Mouse (Mus musculus): Measurements from ENCODE around the gene Igfbp3. TPM values are rescaled to one million over a fixed set of nuclear protein-coding genes. Genes with fewer than 3 reads are reported as not detected.
A peak's percentile ranks its signal among the peaks of the same experiment; 100 is the strongest.

The Igfbp3 gene
- polyA plus RNA-seq, 1 experiment from 2014 or later, result 15.3 TPM

DNA sequence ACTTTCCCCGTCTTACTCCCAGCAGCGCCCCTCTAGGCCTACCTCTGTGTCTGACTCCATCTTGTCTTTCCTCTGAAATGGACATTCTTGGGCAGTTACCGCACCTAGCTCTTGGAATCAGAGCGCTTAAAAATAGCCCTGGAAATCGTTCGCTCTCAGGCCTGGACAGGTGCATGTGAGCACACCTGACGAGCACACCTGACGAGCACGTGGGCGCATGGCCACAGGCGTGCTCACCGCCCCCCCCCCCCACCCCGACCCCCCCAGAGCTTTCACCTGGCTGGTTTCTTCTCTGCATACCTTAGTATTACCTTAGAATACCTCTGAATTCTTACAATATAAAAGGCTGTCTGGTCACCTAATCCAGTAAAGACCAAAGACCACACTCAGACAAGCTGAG, 25.3 kb downstream of the Igfbp3 start, which contains the start of gene Gm11985:
Gm11985 (minus strand) TSS at position 101 of the 400 bp plus-strand sequence.
- Histone ChIP-seq H3K4me3 (ENCODE audit: low read depth, low read length) (no peak within 1 kb of the TSS), H3K9ac (no peak within 1 kb of the TSS), H3K4me1 (ENCODE audit: insufficient read depth) (no peaks in the 10 kb centered on the region), H3K4me2 (no peak within 1 kb of the TSS), H3K27me3 (ENCODE audit: insufficient read depth, low read length) (no peaks in the 10 kb centered on the region), H3K9me3 (ENCODE audit: low read depth, low read length) (no peaks in the 10 kb centered on the region), H3K27ac (ENCODE audit: low read depth) (no peak within 1 kb of the TSS), H3K36me3 (ENCODE audit: insufficient read depth) (no peaks in the 10 kb centered on the region)
- ATAC-seq (ENCODE audit: insufficient read depth) (no peak), DNase-seq (no peak)
- TF ChIP-seq CTCF (IDR thresholded peaks at IDR 0.05; ENCODE audit: low read depth), result no peak
- WGBS, result 82% methylated on average over 13 of the region's 13 CpGs

DNA sequence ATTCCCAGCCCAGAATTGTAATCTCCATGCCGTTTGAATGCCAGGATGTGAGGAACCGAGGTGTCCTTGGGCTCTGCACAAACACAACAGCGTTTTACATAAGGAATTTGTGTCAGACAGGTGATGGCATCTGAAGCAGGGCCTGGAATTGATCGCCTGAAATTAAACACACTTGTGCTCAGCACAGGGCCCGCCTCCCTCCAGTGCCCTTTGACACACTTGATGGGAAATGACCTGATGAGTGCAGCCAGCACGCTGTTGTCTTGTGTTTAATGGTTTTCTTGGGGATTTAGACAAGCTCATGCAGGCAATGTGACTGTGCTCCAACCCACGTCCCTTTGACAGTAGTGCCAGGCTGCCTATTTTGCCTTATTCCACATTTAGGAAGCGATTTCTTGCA, 26.3 kb downstream of the Igfbp3 start:
- no peak for TF ChIP-seq CTCF (IDR thresholded peaks at IDR 0.05; ENCODE audit: low read depth)
- WGBS, result 40% methylated on average over 8 of the region's 8 CpGs
- no peak for DNase-seq

DNA sequence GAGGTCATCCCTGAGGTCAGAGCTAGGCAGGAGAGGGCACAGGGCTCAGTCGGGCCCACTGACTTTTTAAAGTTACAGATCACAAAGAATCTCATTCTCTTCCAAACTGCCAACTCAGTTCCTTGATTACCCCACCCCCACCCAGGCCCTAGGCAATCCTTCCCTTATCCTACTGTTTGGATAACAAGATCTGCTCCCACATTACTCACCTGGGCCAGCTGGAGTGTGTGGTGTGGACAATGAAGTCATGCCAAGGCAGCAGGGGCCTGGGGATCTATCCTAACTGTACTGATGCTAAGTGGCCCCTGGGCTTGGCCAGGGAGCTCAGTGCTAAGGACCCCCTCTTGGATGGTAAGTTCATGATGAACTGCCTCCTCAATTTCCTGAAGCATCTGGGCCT, 29.3 kb downstream of the Igfbp3 start:
- Histone ChIP-seq H3K9me3 (ENCODE audit: low read depth, low read length) (no peaks in the 10 kb centered on the region), H3K9ac (no peak overlapping the region), H3K36me3 (ENCODE audit: insufficient read depth) (no peaks in the 10 kb centered on the region), H3K4me3 (ENCODE audit: low read depth, low read length) (no peak overlapping the region), H3K4me1 (ENCODE audit: insufficient read depth) (no peaks in the 10 kb centered on the region), H3K27ac (ENCODE audit: low read depth) (no peak overlapping the region), H3K27me3 (ENCODE audit: insufficient read depth, low read length) (no peaks in the 10 kb centered on the region), H3K4me2 (no peak overlapping the region)
- TF ChIP-seq CTCF (IDR thresholded peaks at IDR 0.05; ENCODE audit: low read depth), result no peak
- ATAC-seq (ENCODE audit: insufficient read depth) (no peak), DNase-seq (no peak)
- 26% methylated on average over 1 of the region's 1 CpGs for WGBS

More for the DNA sequence above, 26.3 kb downstream of the Igfbp3 start:
- no peaks in the 10 kb centered on the region for H3K27me3 ChIP-seq (ENCODE audit: insufficient read depth, low read length)
- H3K4me2 ChIP-seq, result no peak overlapping the region
- H3K4me3 ChIP-seq (ENCODE audit: low read depth, low read length), result no peak overlapping the region
- H3K36me3 ChIP-seq (ENCODE audit: insufficient read depth), result no peaks in the 10 kb centered on the region
- no peak overlapping the region for H3K9ac ChIP-seq
- no peaks in the 10 kb centered on the region for H3K4me1 ChIP-seq (ENCODE audit: insufficient read depth)
- H3K9me3 ChIP-seq (ENCODE audit: low read depth, low read length), result no peaks in the 10 kb centered on the region
- no peak overlapping the region for H3K27ac ChIP-seq (ENCODE audit: low read depth)
- ATAC-seq (ENCODE audit: insufficient read depth), result no peak

DNA sequence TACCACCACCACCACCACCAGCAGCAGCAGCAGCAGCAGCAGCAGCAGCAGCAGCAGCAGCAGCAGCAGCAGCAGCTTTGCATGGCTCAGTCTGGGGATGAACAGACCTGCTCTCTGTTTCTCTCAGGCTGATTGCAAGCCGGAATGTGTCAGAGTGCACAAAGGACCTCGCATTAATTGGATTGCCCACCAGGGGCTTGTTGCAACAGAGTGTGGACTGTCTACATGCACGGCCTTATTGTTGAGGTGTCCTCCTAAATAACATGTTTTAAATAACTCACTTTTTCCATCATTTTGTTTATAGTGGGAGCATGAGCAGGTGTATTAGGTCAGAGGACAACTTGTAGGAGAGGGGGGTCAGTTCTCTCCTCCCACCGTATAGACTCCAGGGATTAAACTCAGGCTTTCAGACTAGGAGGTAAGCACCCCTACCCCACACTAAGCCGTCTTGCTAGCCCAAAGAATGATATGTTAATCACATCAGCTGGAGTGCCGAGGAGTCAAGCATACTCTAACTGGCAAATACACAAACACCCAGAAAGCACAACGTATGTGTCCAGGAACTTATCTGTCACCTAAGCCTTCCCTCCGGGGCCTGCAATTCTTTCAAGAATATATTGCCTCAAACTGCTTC, 31.2 kb downstream of the Igfbp3 start:
- Histone ChIP-seq H3K27me3 (ENCODE audit: insufficient read depth, low read length) (no peaks in the 10 kb centered on the region), H3K9me3 (ENCODE audit: low read depth, low read length) (no peaks in the 10 kb centered on the region), H3K9ac (no peak overlapping the region), H3K4me2 (no peak overlapping the region), H3K27ac (ENCODE audit: low read depth) (no peak overlapping the region), H3K4me3 (ENCODE audit: low read depth, low read length) (no peak overlapping the region), H3K4me1 (ENCODE audit: insufficient read depth) (no peaks in the 10 kb centered on the region), H3K36me3 (ENCODE audit: insufficient read depth) (no peaks in the 10 kb centered on the region)
- peak; percentile 28; the same call in 1 of the 2 replicates for TF ChIP-seq CTCF (IDR thresholded peaks at IDR 0.05; ENCODE audit: low read depth)
- WGBS, result 33% methylated on average over 8 of the region's 8 CpGs
- DNase-seq (no peak), ATAC-seq (ENCODE audit: insufficient read depth) (no peak)

DNA sequence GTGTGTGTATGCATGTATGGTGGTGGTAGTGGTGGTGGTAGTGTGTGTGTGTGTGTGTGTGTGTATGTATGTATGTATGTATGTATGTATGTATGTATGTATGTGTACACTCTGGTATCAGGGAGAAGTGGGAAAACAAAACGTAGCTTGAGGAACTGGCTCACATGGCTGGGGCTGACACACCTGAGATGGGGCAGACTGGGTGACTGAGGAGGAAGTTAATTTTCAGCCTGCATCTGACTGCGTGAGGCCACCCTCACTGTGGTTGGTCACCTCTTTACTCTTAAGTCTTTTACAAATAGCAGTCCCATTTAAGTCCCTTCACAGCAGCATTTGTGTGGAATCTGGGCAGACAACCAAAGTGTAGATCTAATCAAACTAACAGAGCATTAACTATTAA, 34.4 kb downstream of the Igfbp3 start:
- H3K4me1 ChIP-seq (ENCODE audit: insufficient read depth), result no peaks in the 10 kb centered on the region
- WGBS, result 65% methylated on average over 2 of the region's 2 CpGs
- DNase-seq, result no peak
- H3K4me3 ChIP-seq (ENCODE audit: low read depth, low read length), result no peak overlapping the region
- H3K9ac ChIP-seq, result no peak overlapping the region
- no peaks in the 10 kb centered on the region for H3K36me3 ChIP-seq (ENCODE audit: insufficient read depth)
- H3K27me3 ChIP-seq (ENCODE audit: insufficient read depth, low read length), result no peaks in the 10 kb centered on the region
- no peak for TF ChIP-seq CTCF (IDR thresholded peaks at IDR 0.05; ENCODE audit: low read depth)
- H3K4me2 ChIP-seq, result no peak overlapping the region
- no peak overlapping the region for H3K27ac ChIP-seq (ENCODE audit: low read depth)
- H3K9me3 ChIP-seq (ENCODE audit: low read depth, low read length), result no peaks in the 10 kb centered on the region
- ATAC-seq (ENCODE audit: insufficient read depth), result no peak

DNA sequence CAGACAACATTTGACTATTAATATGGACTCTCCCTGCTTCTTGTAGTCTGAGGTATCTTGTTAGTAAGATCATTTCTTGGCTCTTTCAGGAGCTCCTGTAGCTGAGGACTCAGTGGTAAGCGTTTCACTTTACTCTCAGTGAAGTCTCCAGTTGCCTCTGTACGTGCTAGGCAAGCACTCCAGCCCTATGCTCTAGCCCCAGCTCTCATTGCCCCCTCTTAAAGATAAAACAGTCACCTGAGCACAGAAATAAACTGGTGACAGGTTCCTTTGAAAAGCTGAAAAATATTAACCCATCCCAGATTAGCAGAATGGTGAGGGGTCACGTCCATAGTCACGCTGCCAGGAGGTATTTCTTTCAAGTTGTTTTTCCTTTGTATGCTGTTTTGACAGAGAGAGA, 35.0 kb downstream of the Igfbp3 start:
- Histone ChIP-seq H3K4me3 (ENCODE audit: low read depth, low read length) (no peak overlapping the region), H3K9me3 (ENCODE audit: low read depth, low read length) (no peaks in the 10 kb centered on the region), H3K27me3 (ENCODE audit: insufficient read depth, low read length) (no peaks in the 10 kb centered on the region), H3K4me2 (no peak overlapping the region), H3K9ac (no peak overlapping the region), H3K27ac (ENCODE audit: low read depth) (no peak overlapping the region; the same call in 1 of the 2 replicates), H3K4me1 (ENCODE audit: insufficient read depth) (no peaks in the 10 kb centered on the region), H3K36me3 (ENCODE audit: insufficient read depth) (no peaks in the 10 kb centered on the region)
- no peak for TF ChIP-seq CTCF (IDR thresholded peaks at IDR 0.05; ENCODE audit: low read depth)
- ATAC-seq (ENCODE audit: insufficient read depth) (no peak), DNase-seq (no peak)
- whole genome bisulfite sequencing, result 56% methylated on average over 4 of the region's 4 CpGs

DNA sequence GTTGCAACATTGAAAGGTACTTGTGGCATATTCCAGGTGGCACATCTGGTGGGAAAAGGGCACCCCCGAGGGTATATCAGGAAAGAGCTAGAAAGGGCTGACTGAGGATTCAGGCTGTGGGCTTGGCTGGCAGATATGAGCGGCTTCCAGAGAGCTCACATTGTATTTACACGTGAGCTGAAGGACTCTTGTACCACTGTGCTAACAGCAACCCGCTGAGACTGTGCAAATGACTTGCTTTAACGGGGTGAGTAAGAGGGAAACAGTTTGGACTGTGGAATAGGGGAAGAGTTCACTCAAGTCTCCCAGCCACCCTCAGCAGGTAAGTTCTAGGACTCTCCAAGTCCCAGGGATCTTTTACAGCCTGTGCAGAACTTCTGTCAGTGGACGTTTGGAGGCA, 40.1 kb downstream of the Igfbp3 start:
- WGBS, result 55% methylated on average over 6 of the region's 6 CpGs
- Histone ChIP-seq H3K4me2 (no peak overlapping the region), H3K36me3 (ENCODE audit: insufficient read depth) (no peaks in the 10 kb centered on the region), H3K9ac (no peak overlapping the region), H3K4me3 (ENCODE audit: low read depth, low read length) (no peak overlapping the region), H3K27me3 (ENCODE audit: insufficient read depth, low read length) (no peaks in the 10 kb centered on the region), H3K4me1 (ENCODE audit: insufficient read depth) (no peaks in the 10 kb centered on the region), H3K27ac (ENCODE audit: low read depth) (peak overlapping the region; percentile 31), H3K9me3 (ENCODE audit: low read depth, low read length) (no peaks in the 10 kb centered on the region)
- peak; percentile 77 for ATAC-seq (ENCODE audit: insufficient read depth)
- peak; percentile 73 for DNase-seq
- TF ChIP-seq CTCF (IDR thresholded peaks at IDR 0.05; ENCODE audit: low read depth), result no peak
